Mouse (Mus musculus) layer of hippocampus, adult 6 months (tissue): ENCODE data around the gene Lpar3. TPM values are rescaled to one million over a fixed set of nuclear protein-coding genes. Genes with fewer than 3 reads are reported as not detected.

Experiments
- long read RNA-seq, 2 experiments: library from polyadenylated mRNA; unstranded; transcript quantifications; one replicate each; pipeline ENCODE4 v2.0.0; 2019 to 2020
- polyA plus RNA-seq: library from polyadenylated mRNA; unstranded; fragments of <200 nt; fragmentation: Nextera tagmentation; gene quantifications from 2 replicates; pipeline ENCODE4 v1.2.3, GENCODE M21; 2021

Gene Lpar3
- 0.67 and 0.89 TPM in 2 replicates for polyA plus RNA-seq
- long read RNA-seq, experiment 1 = 0 reads
- long read RNA-seq, experiment 2, partial matches to known transcripts = 0 of 3 reads
- long read RNA-seq, experiment 2, other reads (novel, unspliced or antisense) = 0 of 3 reads

GRCm38 (mm10) chr3:146220776-146221486, at the start of gene Lpar3:
Gene Lpar3, plus strand, starts transcription at chr3:146220963.

Other genes starting within 250 kb of the Lpar3 start
- gene Syde2, start 233.1 kb upstream of the Lpar3 start, polyA plus RNA-seq = 0.19 and 0.29 TPM in 2 replicates
- 0.55 and 1.3 TPM in 2 replicates for gene Wdr63, start 112.8 kb upstream of the Lpar3 start, polyA plus RNA-seq
- 0.40 TPM in 1 of 2 replicates, not detected in the other for gene Mcoln3, start 103.5 kb upstream of the Lpar3 start, polyA plus RNA-seq
- 0.31 TPM in 1 of 2 replicates, not detected in the other for gene Mcoln2, start 71.1 kb upstream of the Lpar3 start, polyA plus RNA-seq
- 21.8 and 22.7 TPM in 2 replicates for gene Ssx2ip, start 183.7 kb downstream of the Lpar3 start, polyA plus RNA-seq
- 4.8 and 7.5 TPM in 2 replicates for gene Ctbs, start 228.8 kb downstream of the Lpar3 start, polyA plus RNA-seq